Mouse (Mus musculus): ENCODE results near the gene Opn3. TPM values are rescaled to one million over a fixed set of nuclear protein-coding genes. Genes with fewer than 3 reads are reported as not detected.
A peak's percentile ranks its signal among the peaks of the same experiment; 100 is the strongest.

The Opn3 gene
- total RNA-seq, 1 experiment: 1.5 TPM

DNA sequence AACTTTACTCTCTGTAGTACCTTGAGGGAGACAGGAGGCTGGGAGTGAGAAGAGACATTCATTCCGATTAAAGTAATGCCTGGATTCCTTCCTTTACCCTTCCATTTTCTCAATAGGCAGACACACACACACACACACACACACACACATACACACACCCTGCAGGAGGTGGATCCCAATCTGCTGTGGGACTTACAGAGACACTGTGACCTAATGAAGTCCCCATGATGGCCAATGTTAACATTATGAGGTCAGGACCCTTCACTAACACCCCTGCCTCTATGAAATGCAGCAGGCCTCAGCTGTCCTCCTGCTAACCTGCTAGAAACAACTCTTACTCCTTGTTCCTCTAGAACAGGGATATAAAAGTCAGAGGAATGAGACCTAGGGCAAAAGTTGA lies 5.7 kb upstream of the Opn3 start, which contains the start of gene Wdr64:
TSS of gene Wdr64 (plus strand) at position 301 of the 400 bp plus-strand sequence.
- DNase-seq (ENCODE audit: low read depth, low spot score): no peak
- in situ Hi-C loops (cut with MboI; ENCODE audit: low sequenced_read_pairs in 2 of 2, unreplicated experiment in 2 of 2): no loop called here

DNA sequence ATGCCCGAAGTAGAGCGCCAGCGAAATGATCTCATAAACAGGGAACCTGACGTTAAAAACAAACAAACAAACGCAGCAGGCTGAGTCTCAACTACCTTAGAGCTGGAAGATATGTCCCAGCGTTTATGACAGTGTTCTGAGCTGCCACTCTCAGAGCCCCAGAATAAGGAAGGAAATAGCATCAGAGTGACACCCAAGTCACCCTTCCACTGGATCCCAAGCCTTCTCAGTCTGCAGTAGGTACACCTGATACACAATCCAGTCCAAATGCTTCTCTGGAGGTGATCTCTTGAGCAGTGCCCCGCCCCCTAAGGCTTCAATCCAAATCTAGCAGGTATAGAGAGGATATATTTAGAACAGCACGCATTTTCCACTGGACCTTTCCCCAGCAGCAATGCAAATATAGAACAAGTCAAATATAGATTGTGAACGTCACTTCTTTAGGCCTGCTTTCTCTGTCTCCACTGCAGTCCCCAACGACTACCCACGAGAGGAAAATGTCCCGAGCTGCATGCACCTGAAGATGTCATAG lies 919 bp upstream of the Opn3 start:
- Histone ChIP-seq H3K36me3 (ENCODE audit: control insufficient read depth, insufficient read depth, low read length, poor library complexity, severe bottlenecking) (no peaks in the 10 kb centered on the region), H3K27ac (ENCODE audit: insufficient read depth, low read depth, low read length, poor library complexity, severe bottlenecking) (no peak overlapping the region)
- in situ Hi-C loops (cut with MboI; ENCODE audit: low sequenced_read_pairs in 2 of 2, unreplicated experiment in 2 of 2): no loop called here

More for the DNA sequence above, 5.7 kb upstream of the Opn3 start, which contains the start of gene Wdr64:
- TF ChIP-seq ZC3H11A (IDR thresholded peaks at IDR 0.05; ENCODE audit: borderline replicate concordance, low read depth, low read length): no peak
- no peak for TF ChIP-seq CHD2 (IDR thresholded peaks at IDR 0.05; ENCODE audit: low read depth, low read length)
- no peak for TF ChIP-seq HCFC1 (IDR thresholded peaks at IDR 0.05; ENCODE audit: borderline replicate concordance, insufficient read depth, low read length)
- TF ChIP-seq ZNF384 (IDR thresholded peaks at IDR 0.05; ENCODE audit: low read depth, low read length): no peak
- no peak for TF ChIP-seq MAFK (IDR thresholded peaks at IDR 0.05; ENCODE audit: insufficient read depth, low read depth, low read length)
- Histone ChIP-seq H3K4me3 (ENCODE audit: insufficient read depth in 1 of 2, low read depth in 1 of 2, low read length in 2 of 2, poor library complexity in 1 of 2, severe bottlenecking in 1 of 2) (no peak within 1 kb of the TSS), H3K4me1 (ENCODE audit: control insufficient read depth in 2 of 2, insufficient read depth in 2 of 2, low read length in 2 of 2, poor library complexity in 1 of 2) (no peaks in the 10 kb centered on the region), H3K27ac (ENCODE audit: insufficient read depth, low read depth, low read length, poor library complexity, severe bottlenecking) (no peak within 1 kb of the TSS), H3K9me3 (ENCODE audit: control insufficient read depth, insufficient read depth, low read depth, low read length) (no peaks in the 10 kb centered on the region), H3K36me3 (ENCODE audit: control insufficient read depth, insufficient read depth, low read length, poor library complexity, severe bottlenecking) (no peaks in the 10 kb centered on the region), H3K9ac (ENCODE audit: insufficient read depth, low read depth, low read length, poor library complexity, severe bottlenecking) (no peak within 1 kb of the TSS)

DNA sequence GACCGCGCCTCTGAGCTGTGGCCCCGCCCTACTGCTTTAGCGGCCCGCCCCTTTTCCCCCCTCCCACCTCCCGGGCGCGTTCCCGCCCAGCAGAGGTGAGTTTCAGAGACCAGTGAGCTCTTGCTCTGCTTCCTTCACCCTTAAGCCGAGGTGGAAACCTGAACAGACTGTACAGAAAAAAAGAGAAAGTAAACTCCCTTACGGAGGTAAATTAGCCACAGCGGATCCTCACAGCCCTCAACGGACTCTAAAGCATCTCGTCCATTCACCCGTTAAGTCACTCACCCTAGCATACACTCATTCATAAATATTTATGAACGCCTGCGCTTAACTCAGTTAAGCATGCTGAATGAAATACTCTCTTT lies 403 bp upstream of the Opn3 start:
- in situ Hi-C loops (cut with MboI; ENCODE audit: low sequenced_read_pairs in 2 of 2, unreplicated experiment in 2 of 2): no loop called here
- no peaks in the 10 kb centered on the region for H3K9me3 ChIP-seq (ENCODE audit: control insufficient read depth, insufficient read depth, low read depth, low read length)
- H3K27ac ChIP-seq (ENCODE audit: insufficient read depth, low read depth, low read length, poor library complexity, severe bottlenecking): no peak overlapping the region

More for the DNA sequence above, 919 bp upstream of the Opn3 start:
- Histone ChIP-seq H3K9me3 (ENCODE audit: control insufficient read depth, insufficient read depth, low read depth, low read length) (no peaks in the 10 kb centered on the region), H3K4me3 (ENCODE audit: insufficient read depth in 1 of 2, low read depth in 1 of 2, low read length in 2 of 2, poor library complexity in 1 of 2, severe bottlenecking in 1 of 2) (peak overlapping the region in 1 of 2 experiments; percentile 66; a peak in 2 of 4 replicates), H3K9ac (ENCODE audit: insufficient read depth, low read depth, low read length, poor library complexity, severe bottlenecking) (no peak overlapping the region), H3K4me1 (ENCODE audit: control insufficient read depth in 2 of 2, insufficient read depth in 2 of 2, low read length in 2 of 2, poor library complexity in 1 of 2) (no peaks in the 10 kb centered on the region)
- no peak for TF ChIP-seq HCFC1 (IDR thresholded peaks at IDR 0.05; ENCODE audit: borderline replicate concordance, insufficient read depth, low read length)
- no peak for TF ChIP-seq MAFK (IDR thresholded peaks at IDR 0.05; ENCODE audit: insufficient read depth, low read depth, low read length)
- TF ChIP-seq CHD2 (IDR thresholded peaks at IDR 0.05; ENCODE audit: low read depth, low read length): no peak
- DNase-seq (ENCODE audit: low read depth, low spot score): no peak

DNA sequence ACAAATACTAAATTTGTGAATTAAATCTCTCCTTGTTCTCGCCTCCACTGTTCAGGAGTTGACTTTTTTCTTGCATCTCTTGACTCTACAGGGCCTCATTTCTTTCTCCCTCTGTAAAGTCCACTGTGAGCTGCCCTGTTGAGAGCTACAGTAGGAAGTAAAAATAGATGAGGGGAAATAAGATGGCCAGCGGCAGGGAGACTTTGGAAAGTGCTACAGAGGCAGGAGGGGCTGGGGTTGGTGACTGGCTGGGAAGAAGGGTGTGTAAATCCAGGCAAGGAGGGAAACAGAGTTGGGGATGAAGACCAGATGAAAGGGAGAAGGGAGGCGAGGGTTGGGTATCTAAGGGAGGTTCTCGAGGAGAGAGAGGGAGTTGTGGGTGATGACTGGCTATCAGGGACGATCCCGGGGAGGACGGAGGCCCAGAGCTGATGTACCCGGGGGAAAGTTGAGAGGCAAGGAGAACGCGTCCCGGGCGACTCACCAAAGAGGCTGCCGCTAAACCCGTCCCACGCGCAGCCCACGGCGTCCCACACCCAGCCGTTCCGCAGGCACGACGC lies 810 bp downstream of the Opn3 start:
- in situ Hi-C loops (cut with MboI; ENCODE audit: low sequenced_read_pairs in 2 of 2, unreplicated experiment in 2 of 2): no loop called here

More for the DNA sequence above, 403 bp upstream of the Opn3 start:
- H3K4me3 ChIP-seq (ENCODE audit: insufficient read depth in 1 of 2, low read depth in 1 of 2, low read length in 2 of 2, poor library complexity in 1 of 2, severe bottlenecking in 1 of 2): peak overlapping the region; percentile 25 to 66; a peak in 3 of 4 replicates
- H3K9ac ChIP-seq (ENCODE audit: insufficient read depth, low read depth, low read length, poor library complexity, severe bottlenecking): no peak overlapping the region
- TF ChIP-seq ZC3H11A (IDR thresholded peaks at IDR 0.05; ENCODE audit: borderline replicate concordance, low read depth, low read length): no peak
- no peak for DNase-seq (ENCODE audit: low read depth, low spot score)
- H3K4me1 ChIP-seq (ENCODE audit: control insufficient read depth in 2 of 2, insufficient read depth in 2 of 2, low read length in 2 of 2, poor library complexity in 1 of 2): no peaks in the 10 kb centered on the region
- peaks cover 2% of the 10 kb centered on the region; the same call in 1 of the 2 replicates for H3K36me3 ChIP-seq (ENCODE audit: control insufficient read depth, insufficient read depth, low read length, poor library complexity, severe bottlenecking)

DNA sequence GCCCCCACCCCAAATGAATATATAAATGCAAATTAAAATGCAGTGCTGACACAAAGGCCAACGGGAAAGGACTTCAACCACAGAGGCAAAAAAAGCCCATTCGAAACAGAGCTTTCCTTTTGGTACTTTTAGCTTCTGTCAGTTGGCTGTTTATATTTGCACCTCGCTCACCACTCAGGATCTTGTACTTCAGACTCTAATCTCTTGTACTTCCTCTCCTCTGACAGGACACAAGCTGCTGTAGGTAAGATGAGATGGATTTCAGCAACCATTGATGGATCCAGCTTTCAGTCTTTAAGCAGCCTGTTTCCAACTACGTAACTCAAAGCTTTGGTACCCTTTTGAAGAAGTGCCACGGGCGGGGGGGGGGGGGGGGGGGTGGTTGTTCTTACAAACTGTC lies 11.6 kb downstream of the Opn3 start:
- no peaks in the 10 kb centered on the region for H3K9me3 ChIP-seq (ENCODE audit: control insufficient read depth, insufficient read depth, low read depth, low read length)
- H3K27ac ChIP-seq (ENCODE audit: insufficient read depth, low read depth, low read length, poor library complexity, severe bottlenecking): no peak overlapping the region
- no peak overlapping the region for H3K9ac ChIP-seq (ENCODE audit: insufficient read depth, low read depth, low read length, poor library complexity, severe bottlenecking)
- no peaks in the 10 kb centered on the region for H3K4me1 ChIP-seq (ENCODE audit: control insufficient read depth in 2 of 2, insufficient read depth in 2 of 2, low read length in 2 of 2, poor library complexity in 1 of 2)
- H3K36me3 ChIP-seq (ENCODE audit: control insufficient read depth, insufficient read depth, low read length, poor library complexity, severe bottlenecking): no peaks in the 10 kb centered on the region
- in situ Hi-C loops (cut with MboI; ENCODE audit: low sequenced_read_pairs in 2 of 2, unreplicated experiment in 2 of 2): no loop called here
- DNase-seq (ENCODE audit: low read depth, low spot score): no peak
- TF ChIP-seq CHD2 (IDR thresholded peaks at IDR 0.05; ENCODE audit: low read depth, low read length) (no peak), ZC3H11A (IDR thresholded peaks at IDR 0.05; ENCODE audit: borderline replicate concordance, low read depth, low read length) (no peak), HCFC1 (IDR thresholded peaks at IDR 0.05; ENCODE audit: borderline replicate concordance, insufficient read depth, low read length) (no peak), ZNF384 (IDR thresholded peaks at IDR 0.05; ENCODE audit: low read depth, low read length) (no peak), MAFK (IDR thresholded peaks at IDR 0.05; ENCODE audit: insufficient read depth, low read depth, low read length) (no peak)
- no peak overlapping the region for H3K4me3 ChIP-seq (ENCODE audit: insufficient read depth in 1 of 2, low read depth in 1 of 2, low read length in 2 of 2, poor library complexity in 1 of 2, severe bottlenecking in 1 of 2)

More for the DNA sequence above, 810 bp downstream of the Opn3 start:
- Histone ChIP-seq H3K4me1 (ENCODE audit: control insufficient read depth in 2 of 2, insufficient read depth in 2 of 2, low read length in 2 of 2, poor library complexity in 1 of 2) (no peaks in the 10 kb centered on the region), H3K4me3 (ENCODE audit: insufficient read depth in 1 of 2, low read depth in 1 of 2, low read length in 2 of 2, poor library complexity in 1 of 2, severe bottlenecking in 1 of 2) (peak overlapping the region; percentile 72 to 95), H3K36me3 (ENCODE audit: control insufficient read depth, insufficient read depth, low read length, poor library complexity, severe bottlenecking) (peaks cover 5% of the 10 kb centered on the region), H3K9me3 (ENCODE audit: control insufficient read depth, insufficient read depth, low read depth, low read length) (no peaks in the 10 kb centered on the region), H3K27ac (ENCODE audit: insufficient read depth, low read depth, low read length, poor library complexity, severe bottlenecking) (no peak overlapping the region), H3K9ac (ENCODE audit: insufficient read depth, low read depth, low read length, poor library complexity, severe bottlenecking) (peak overlapping the region; percentile 85)
- TF ChIP-seq MAFK (IDR thresholded peaks at IDR 0.05; ENCODE audit: insufficient read depth, low read depth, low read length): no peak
- TF ChIP-seq ZNF384 (IDR thresholded peaks at IDR 0.05; ENCODE audit: low read depth, low read length): no peak
- no peak for TF ChIP-seq HCFC1 (IDR thresholded peaks at IDR 0.05; ENCODE audit: borderline replicate concordance, insufficient read depth, low read length)
- TF ChIP-seq ZC3H11A (IDR thresholded peaks at IDR 0.05; ENCODE audit: borderline replicate concordance, low read depth, low read length): no peak
- no peak for TF ChIP-seq CHD2 (IDR thresholded peaks at IDR 0.05; ENCODE audit: low read depth, low read length)
- DNase-seq (ENCODE audit: low read depth, low spot score): no peak
